In the genomic region with DNA sequence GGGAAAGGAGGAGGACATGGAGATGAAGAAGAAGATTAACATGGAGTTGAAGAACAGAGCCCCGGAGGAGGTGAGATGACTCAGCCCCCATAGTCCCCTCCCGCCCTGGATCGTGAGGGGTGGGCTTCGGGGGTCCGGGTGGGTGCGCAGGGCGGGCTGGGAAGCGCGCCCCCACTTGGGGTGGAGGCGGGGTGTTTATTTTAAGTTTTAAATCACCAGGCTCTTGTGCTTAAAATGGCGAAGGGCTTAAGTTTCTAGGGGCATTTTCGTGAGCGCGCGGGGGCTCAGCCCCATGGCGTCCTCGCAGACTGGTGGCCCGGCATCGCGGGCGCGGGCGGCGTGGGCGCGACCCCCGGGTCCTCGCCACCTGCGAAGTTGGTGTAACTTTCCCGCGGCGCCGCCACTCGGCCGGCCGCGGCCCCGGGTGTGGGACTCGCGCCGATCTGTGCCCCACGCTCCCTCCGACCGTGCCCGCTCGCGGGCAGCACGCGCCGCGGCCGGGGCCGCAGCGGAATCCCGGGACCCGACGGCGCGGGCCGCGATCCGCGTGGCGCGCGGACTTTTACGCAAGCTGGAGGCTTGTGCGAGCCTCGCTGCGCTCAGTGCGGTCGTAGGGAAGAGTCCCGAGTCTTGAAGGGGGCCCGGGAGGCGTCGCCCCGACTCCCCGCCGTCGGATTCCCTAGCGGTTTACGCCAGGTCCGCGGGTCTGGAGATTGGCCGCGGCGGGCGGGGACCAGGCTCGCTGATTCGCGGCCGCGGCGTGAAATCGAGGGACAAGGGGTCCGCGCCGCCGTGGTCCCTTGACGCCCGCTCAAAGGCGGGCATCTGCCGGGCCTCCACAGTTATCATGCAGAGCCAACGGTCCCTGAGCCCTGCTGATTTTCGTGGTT, we compare ENCODE assay signal across 8 mouse cellular contexts. TPM values are rescaled to one million over a fixed set of nuclear protein-coding genes. Genes with fewer than 3 reads are reported as not detected.
DNase-seq lines count a peak whose midpoint lies in the region; ATAC-seq and TF ChIP-seq lines count a peak whose summit lies in the region.

No protein-coding gene starts in this region.

- peak overlapping the region; percentile 66 for H3K4me2 ChIP-seq in intestine, embryonic 14.5 days (ENCODE audit: low read length)
- H3K4me2 ChIP-seq in liver, postnatal 0 days (ENCODE audit: low read depth, low read length): peak overlapping the region; percentile 89
- peak overlapping the region; percentile 72 for H3K4me2 ChIP-seq in neural tube, embryonic 12.5 days (replicated peaks)

- H3K27ac ChIP-seq in intestine, embryonic 14.5 days (ENCODE audit: low read depth): peak overlapping the region; percentile 94
- H3K27ac ChIP-seq in liver, postnatal 0 days (ENCODE audit: low read depth): peak overlapping the region; percentile 85
- peak overlapping the region; percentile 43 for H3K27ac ChIP-seq in neural tube, embryonic 12.5 days

- no peaks in the 10 kb centered on the region for H3K27me3 ChIP-seq in intestine, embryonic 14.5 days (replicated peaks; ENCODE audit: control insufficient read depth, insufficient read depth, low read length)
- no peaks in the 10 kb centered on the region for H3K27me3 ChIP-seq in liver, postnatal 0 days (ENCODE audit: insufficient read depth, low read length)
- no peaks in the 10 kb centered on the region for H3K27me3 ChIP-seq in neural tube, embryonic 12.5 days (replicated peaks)

- no peaks in the 10 kb centered on the region for H3K9me3 ChIP-seq in intestine, embryonic 14.5 days (ENCODE audit: control insufficient read depth, low read length)
- H3K9me3 ChIP-seq in liver, postnatal 0 days (ENCODE audit: low read length): no peaks in the 10 kb centered on the region
- no peaks in the 10 kb centered on the region for H3K9me3 ChIP-seq in neural tube, embryonic 12.5 days

- ATAC-seq in intestine, embryonic 14.5 days (replicated peaks; ENCODE audit: low FRiP score, low TSS enrichment, low read depth): peak; percentile 51
- peak; percentile 14 for ATAC-seq in liver, postnatal 0 days
- ATAC-seq in neural tube, embryonic 12.5 days (ENCODE audit: low FRiP score, low read depth): peak; percentile 63

- 0 out of 2 replicates have a peak, but pooled peaks cover 15% of the 10 kb centered on the region for H3K4me1 ChIP-seq in intestine, embryonic 14.5 days (replicated peaks; ENCODE audit: control insufficient read depth, insufficient read depth, low read length)
- H3K4me1 ChIP-seq in liver, postnatal 0 days (ENCODE audit: insufficient read depth): peaks cover 17% of the 10 kb centered on the region
- H3K4me1 ChIP-seq in neural tube, embryonic 12.5 days: peaks cover 13% of the 10 kb centered on the region

- TF ChIP-seq EP300 in liver, postnatal 0 days (IDR thresholded peaks at IDR 0.05; ENCODE audit: low read depth): no peak

- TF ChIP-seq CTCF in liver, postnatal 0 days (IDR thresholded peaks at IDR 0.05; ENCODE audit: low read depth): no peak

- under 1% methylated on average over 105 of the region's 105 CpGs for WGBS in intestine, embryonic 14.5 days
- WGBS in liver, postnatal 0 days (ENCODE audit: insufficient replicate concordance): under 1% methylated on average over 92 of the region's 105 CpGs
- under 1% methylated on average over 105 of the region's 105 CpGs for WGBS in neural tube, embryonic 12.5 days

- H3K4me3 ChIP-seq in intestine, embryonic 14.5 days (ENCODE audit: low read depth, low read length): peak overlapping the region; percentile 95
- H3K4me3 ChIP-seq in liver, postnatal 0 days (ENCODE audit: low read depth, low read length): peak overlapping the region; percentile 88
- peak overlapping the region; percentile 85 for H3K4me3 ChIP-seq in neural tube, embryonic 12.5 days

- peaks cover 14% of the 10 kb centered on the region for H3K36me3 ChIP-seq in intestine, embryonic 14.5 days (ENCODE audit: control insufficient read depth, insufficient read depth, low read length)
- H3K36me3 ChIP-seq in liver, postnatal 0 days (replicated peaks; ENCODE audit: insufficient read depth, low read length): peaks cover 17% of the 10 kb centered on the region
- peaks cover 17% of the 10 kb centered on the region for H3K36me3 ChIP-seq in neural tube, embryonic 12.5 days

- DNase-seq in layer of hippocampus, postnatal 10 days (ENCODE audit: low spot score in 2 of 2): peak; percentile 38 to 49
- DNase-seq in layer of hippocampus, adult 9-10 months (ENCODE audit: low spot score): no peak
- DNase-seq in cerebellum, adult 9-11 months: peak; percentile 47
- DNase-seq in frontal cortex, postnatal 36 days (ENCODE audit: low spot score in 2 of 2): peak; percentile 26 to 30
- peak; percentile 83 for DNase-seq in intestine, embryonic 14.5 days (ENCODE audit: low spot score)
- peak; percentile 78 for DNase-seq in liver, postnatal 0 days
- peak; percentile 71 for DNase-seq in testis, postnatal 10 days (ENCODE audit: low spot score)

- H3K9ac ChIP-seq in intestine, embryonic 14.5 days (ENCODE audit: low read length): peak overlapping the region; percentile 99
- H3K9ac ChIP-seq in liver, postnatal 0 days (replicated peaks): peak overlapping the region; percentile 97
- peak overlapping the region; percentile 94 for H3K9ac ChIP-seq in neural tube, embryonic 12.5 days

RNA-seq across cellular contexts. Expression of a gene that starts 0.8 kb away (rescaled TPM):
- total RNA-seq in layer of hippocampus, postnatal 10 days (2021): 100 to 1,000 TPM; 103 to 105 TPM
- 54.3 and 61.2 TPM in 2 replicates for polyA plus RNA-seq in intestine, embryonic 14.5 days (2014; fragmentation: Nextera tagmentation; extraction: Ambion mirVana)
- 92.0 and 98.4 TPM in 2 replicates for polyA plus RNA-seq in liver, postnatal 0 days (2015; fragmentation: Nextera tagmentation; extraction: Ambion mirVana)
- 277 and 278 TPM in 2 replicates for polyA plus RNA-seq in neural tube, embryonic 12.5 days (2016; fragmentation: Nextera tagmentation; extraction: Ambion mirVana)

RNA-seq across cellular contexts. Expression of a gene that starts 25.3 kb away (rescaled TPM):
- total RNA-seq in layer of hippocampus, postnatal 10 days (2021): 1 to 10 TPM; 2.5 to 4.4 TPM
- polyA plus RNA-seq in intestine, embryonic 14.5 days (2014; fragmentation: Nextera tagmentation; extraction: Ambion mirVana): 2.7 and 4.3 TPM in 2 replicates
- polyA plus RNA-seq in liver, postnatal 0 days (2015; fragmentation: Nextera tagmentation; extraction: Ambion mirVana): 15.2 and 17.3 TPM in 2 replicates
- 8.6 and 9.3 TPM in 2 replicates for polyA plus RNA-seq in neural tube, embryonic 12.5 days (2016; fragmentation: Nextera tagmentation; extraction: Ambion mirVana)

RNA-seq across cellular contexts. Expression of a gene that starts 36.1 kb away (rescaled TPM):
- 100 to 1,000 TPM in 1 of 2 experiments, 10 to 100 TPM in 1; 97.7 to 102 TPM for total RNA-seq in layer of hippocampus, postnatal 10 days (2021)
- polyA plus RNA-seq in intestine, embryonic 14.5 days (2014; fragmentation: Nextera tagmentation; extraction: Ambion mirVana): 40.4 and 44.1 TPM in 2 replicates
- 17.1 and 22.9 TPM in 2 replicates for polyA plus RNA-seq in liver, postnatal 0 days (2015; fragmentation: Nextera tagmentation; extraction: Ambion mirVana)
- 26.9 and 36.5 TPM in 2 replicates for polyA plus RNA-seq in neural tube, embryonic 12.5 days (2016; fragmentation: Nextera tagmentation; extraction: Ambion mirVana)

RNA-seq across cellular contexts. Expression of a gene that starts 38.0 kb away (rescaled TPM):
- 10 to 100 TPM in 1 of 2 experiments, 1 to 10 TPM in 1; 9.4 to 10.2 TPM for total RNA-seq in layer of hippocampus, postnatal 10 days (2021)
- 20.8 and 23.9 TPM in 2 replicates for polyA plus RNA-seq in intestine, embryonic 14.5 days (2014; fragmentation: Nextera tagmentation; extraction: Ambion mirVana)
- polyA plus RNA-seq in liver, postnatal 0 days (2015; fragmentation: Nextera tagmentation; extraction: Ambion mirVana): 7.6 and 7.9 TPM in 2 replicates
- 13.1 and 13.5 TPM in 2 replicates for polyA plus RNA-seq in neural tube, embryonic 12.5 days (2016; fragmentation: Nextera tagmentation; extraction: Ambion mirVana)

RNA-seq across cellular contexts. Expression of a gene that starts 47.8 kb away (rescaled TPM):
- total RNA-seq in layer of hippocampus, postnatal 10 days (2021): 1 to 10 TPM; 6.5 to 8.9 TPM
- polyA plus RNA-seq in intestine, embryonic 14.5 days (2014; fragmentation: Nextera tagmentation; extraction: Ambion mirVana): 6.7 and 7.9 TPM in 2 replicates
- polyA plus RNA-seq in liver, postnatal 0 days (2015; fragmentation: Nextera tagmentation; extraction: Ambion mirVana): 0.77 and 1.00 TPM in 2 replicates
- 4.7 and 4.8 TPM in 2 replicates for polyA plus RNA-seq in neural tube, embryonic 12.5 days (2016; fragmentation: Nextera tagmentation; extraction: Ambion mirVana)

Comparison
In these comparisons a context has a peak if more than half of its experiments do, and no peak if none do; other contexts are left out.
1. H3K27ac ChIP-seq: peak in every context shown above with its lines; median percentile 94 in intestine, embryonic 14.5 days; 85 in liver, postnatal 0 days; 43 in neural tube, embryonic 12.5 days.